Mouse (Mus musculus): ENCODE results near the gene Ldhal6b.
"Not testable (repeated sequence)": the region's sequence is repeated elsewhere in the genome, so short reads cannot be mapped to it uniquely, and the experiment has no call there.

Ldhal6b gene

DNA sequence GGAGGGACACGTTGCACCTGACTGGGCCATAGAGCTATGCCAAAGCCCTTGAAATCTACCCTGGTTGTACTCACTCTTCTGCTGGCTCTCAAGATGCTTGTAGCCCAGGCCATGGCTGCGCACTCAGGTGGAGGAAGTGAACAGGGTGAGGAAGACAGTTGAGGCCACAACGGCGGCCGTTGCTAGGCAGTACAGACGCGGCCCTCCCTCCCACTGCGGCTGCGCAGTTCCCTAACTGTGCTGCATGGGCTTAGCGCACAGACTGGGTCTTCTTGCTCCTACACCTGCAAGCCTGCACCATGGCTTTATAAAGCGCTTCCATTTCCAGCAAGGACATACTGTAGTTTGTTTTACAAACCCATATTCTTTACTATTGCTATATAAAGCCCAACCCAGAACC is at the start of gene Ldhal6b:
TSS of gene Ldhal6b (minus strand) at position 223 of the 400 bp plus-strand sequence.
- no peak for DNase-seq (ENCODE audit: low spot score in 2 of 2)

DNA sequence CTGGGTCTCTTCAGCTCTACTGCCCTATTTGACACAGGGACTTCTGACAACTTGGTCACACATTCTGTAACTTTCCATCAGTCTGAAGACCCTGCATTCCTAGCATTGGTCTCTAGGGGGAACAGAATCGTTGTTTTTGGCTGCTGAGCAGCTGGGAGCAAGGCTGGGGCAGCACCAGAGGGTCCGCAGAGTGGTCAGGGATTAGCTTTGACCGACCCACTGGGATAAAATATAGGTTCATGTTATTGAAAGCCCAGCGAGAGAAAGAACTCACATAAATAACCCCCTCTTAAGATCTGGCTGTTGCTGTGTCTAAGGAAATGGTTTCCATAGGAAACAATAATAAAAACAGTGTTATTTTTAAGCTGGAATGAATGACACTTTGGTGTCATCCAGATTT is 48.6 kb upstream of the Ldhal6b start:
- DNase-seq (ENCODE audit: low spot score in 2 of 2) = no peak

DNA sequence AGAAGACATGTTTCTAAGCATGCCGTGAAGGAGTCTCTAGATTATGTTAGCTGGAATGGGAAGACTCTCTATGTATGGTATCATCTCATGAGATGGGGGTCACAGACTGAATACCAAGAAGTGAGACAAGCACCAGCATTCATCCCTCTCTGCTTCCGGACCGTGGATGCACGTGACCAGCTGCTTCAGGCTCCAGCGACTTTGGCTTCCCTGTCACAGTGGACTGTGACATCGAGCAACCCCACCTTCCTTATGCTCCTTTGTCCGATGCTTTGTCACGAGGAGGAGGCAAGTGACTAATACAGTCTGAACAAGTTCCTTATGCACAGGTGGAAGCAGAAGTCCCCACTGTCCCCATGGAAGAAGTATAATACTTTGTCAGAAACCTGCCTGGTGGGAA is 48.2 kb upstream of the Ldhal6b start:
- DNase-seq (ENCODE audit: low spot score in 2 of 2) = no peak

DNA sequence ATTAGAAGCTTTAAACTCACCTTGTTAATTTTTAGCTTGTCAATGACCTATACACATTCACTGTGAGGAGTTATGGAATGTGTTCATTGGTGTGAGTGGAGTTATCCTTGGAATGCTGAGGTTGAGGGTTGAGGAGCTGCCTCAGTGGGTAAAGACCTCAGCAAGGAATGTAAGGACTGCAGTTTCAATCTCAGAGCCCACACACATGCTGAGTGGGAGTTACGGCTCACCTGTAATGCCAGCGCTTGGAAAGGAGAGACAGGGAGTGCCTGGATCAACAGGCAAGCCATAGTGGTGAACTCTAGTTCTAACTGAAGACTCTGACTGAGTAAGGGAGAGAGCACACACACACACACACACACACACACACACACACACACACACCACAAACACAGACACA is 45.3 kb upstream of the Ldhal6b start:
- DNase-seq (ENCODE audit: low spot score in 2 of 2) = no peak

DNA sequence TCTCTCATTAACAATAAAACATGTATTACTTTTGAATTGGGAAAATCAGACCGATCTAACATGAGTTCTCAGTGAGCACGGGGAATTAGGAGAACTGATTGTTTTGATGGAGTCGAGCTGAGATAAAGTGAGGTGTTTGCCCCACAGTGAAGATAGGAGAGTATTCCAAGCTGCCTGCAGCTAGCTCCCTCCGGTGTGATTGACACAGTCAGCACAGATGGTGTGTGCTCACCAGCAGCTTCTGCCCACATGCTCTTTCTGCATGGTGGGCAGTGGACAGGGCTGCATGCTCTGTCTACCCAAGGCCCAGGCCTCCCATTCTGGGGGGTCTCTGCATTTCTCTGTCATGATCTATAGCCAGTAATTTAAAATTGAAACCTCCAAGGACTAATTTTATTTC is 35.1 kb upstream of the Ldhal6b start:
- no peak for DNase-seq (ENCODE audit: low spot score in 2 of 2)

DNA sequence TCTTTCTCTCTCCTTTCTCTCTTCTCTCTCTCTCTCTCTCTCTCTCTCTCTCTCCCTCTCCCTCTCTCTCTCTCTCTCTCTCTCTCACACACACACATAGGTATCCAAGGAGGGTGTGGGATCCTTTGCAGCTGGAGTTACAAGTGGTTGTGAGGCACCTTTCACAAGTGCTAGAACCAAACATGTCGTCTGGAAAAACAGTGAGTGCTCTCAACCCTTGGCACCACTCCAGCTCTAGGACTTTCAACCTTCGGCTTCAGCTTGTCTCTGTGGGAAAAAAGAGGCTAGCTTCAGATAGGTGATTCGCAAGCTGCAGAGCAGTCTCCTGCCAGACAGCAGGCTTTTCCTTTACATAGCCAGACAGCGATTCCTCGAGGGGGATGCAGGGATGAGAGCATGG is 25.2 kb upstream of the Ldhal6b start:
- no peak for DNase-seq (ENCODE audit: low spot score in 2 of 2)

DNA sequence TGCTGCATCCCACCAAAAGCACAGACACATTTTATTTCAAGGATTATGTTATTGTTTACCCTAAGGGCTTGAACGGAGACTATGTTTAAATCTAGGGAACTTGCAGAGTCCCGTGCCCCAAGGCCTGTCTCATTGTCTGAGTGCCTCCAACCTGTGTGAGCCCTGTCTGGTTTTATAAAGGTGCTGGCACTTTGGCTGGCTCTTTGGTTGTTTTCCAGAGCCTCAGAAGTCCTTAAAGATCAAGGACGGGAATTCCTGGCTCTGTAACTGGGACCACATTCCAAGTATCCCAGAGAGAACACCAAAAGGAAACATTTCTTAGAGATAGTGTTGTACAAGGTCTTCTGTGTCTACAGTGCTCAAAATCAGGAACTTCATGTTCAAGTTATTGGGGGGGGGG is 24.7 kb upstream of the Ldhal6b start:
- DNase-seq (ENCODE audit: low spot score in 2 of 2) = no peak

DNA sequence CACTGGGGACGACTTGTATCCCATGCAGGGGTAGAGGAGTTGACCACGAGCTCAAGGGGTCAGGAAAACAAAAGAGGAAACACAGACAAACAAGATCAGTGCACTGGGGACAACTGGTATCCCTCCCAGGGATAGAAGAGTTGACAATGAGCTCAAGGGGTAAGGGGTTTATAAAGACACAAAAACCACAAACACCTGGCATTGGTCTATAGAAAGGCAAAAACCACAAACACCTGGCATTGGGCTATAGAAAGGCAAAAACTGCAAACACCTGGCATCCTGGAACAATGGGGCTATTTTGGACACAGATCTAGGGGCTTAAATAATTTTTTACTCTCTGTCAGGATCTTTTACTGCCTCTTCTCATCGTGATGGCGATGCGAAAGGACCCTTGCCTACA is 23.8 kb upstream of the Ldhal6b start:
- DNase-seq (ENCODE audit: low spot score in 2 of 2) = not testable (repeated sequence)

DNA sequence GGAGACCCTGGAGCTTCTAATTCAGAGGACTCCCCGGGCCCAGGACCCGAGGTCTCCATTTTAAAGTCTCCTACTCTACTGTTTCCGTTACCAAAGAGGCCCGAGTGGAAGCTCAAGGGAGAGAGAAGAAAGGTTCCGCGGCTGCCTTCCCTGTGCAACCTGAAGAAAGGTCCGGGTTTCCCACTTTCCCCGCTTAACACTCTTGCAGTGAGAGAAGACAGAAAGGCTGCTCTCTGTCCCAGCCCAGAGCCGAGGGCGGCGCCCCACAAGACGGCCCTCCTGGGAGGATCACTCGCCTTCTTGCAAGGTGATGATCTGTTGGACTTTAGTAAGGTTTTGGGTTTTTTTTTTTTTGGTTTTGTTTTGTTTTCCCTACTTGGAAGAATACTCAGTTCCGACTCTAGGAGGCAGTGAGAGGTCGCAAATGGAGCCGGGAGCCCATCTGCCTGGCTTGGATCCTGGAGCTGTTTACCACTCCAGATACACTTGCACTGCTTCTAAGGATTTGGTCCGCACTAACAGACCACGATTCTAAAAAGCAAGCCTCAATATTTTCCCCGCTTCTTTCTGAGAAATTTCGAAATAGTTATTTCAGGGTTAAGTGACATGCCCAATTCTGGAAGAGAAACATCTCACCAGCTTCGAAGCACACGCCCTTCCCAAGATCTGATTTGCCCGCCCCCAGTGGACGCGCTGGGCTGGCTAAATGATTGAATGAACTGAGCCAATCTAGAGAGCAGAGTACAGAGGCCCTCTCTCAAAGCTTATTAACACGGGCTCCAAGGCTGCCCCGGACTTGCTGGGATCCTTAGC is 21.8 kb upstream of the Ldhal6b start, which contains the start of gene Tmem242:
TSS of gene Tmem242 (minus strand) at position 101 of the 813 bp plus-strand sequence.
- peak; percentile 72 to 87 for DNase-seq (ENCODE audit: low spot score in 2 of 2)

DNA sequence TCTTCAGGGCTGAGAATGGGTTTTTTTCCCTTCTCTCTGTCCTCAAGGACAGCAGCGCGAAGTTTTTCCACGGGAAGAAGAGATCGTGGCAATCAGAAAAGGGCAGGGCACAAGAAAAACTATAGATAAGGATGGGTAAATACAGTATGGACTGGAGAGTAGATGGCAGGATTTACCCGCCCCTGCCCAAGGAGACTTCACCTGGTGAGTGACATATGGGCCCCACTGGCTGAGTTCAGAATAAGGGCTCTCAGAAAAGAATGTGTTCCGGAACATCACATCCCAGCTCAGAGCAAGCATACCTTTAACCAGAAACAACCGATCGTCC is 21.2 kb upstream of the Ldhal6b start:
- no peak for DNase-seq (ENCODE audit: low spot score in 2 of 2)

DNA sequence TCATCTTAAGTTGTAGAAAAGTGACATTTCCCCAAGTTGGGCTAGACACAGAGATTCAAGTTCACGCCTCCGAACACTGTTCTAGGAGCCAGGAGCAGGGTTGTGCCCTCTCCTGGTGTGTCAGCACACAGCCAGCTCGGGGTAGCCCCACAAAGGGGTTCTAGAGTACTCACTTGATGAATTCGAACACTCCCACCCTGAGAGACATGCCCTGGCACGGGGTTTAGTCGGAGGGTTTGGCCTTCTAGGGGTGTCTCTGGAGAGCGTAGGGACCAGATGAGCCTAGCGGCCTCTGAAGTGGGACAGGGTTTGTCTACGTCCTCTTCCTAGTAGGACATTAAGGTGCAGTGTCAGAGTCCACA is 11.2 kb upstream of the Ldhal6b start:
- DNase-seq (ENCODE audit: low spot score in 2 of 2) = no peak

DNA sequence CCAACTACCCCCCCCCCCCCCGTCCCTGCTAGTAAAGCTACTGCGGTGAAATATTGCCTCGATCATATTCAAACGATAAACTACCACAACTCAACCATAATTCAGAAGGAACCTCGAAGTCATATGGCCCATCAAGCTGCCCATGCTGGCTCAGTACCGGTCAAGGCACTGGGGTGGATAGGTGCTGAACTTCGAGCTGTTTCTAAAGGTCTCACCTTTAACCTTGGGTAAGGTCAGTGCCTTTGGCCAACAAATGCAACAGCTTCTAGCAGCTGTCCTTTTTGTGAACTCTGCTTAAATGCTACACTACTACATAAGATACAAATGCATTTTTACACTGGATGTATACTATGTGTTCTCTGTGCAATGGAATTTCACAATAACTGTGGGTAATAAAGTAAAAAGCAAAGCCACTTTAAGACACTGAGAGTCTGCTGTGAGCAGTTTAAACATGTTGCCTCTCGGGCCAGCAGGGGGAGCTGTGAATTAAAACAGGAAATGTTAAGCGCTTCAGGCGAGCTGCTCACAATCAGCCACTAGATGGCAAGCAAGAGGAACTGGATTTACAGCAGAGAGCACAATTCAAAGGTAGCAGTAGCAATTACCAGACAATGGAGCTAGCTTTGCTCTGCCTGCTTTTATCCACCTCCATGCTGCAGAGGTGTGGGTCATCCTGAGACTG is 10.7 kb upstream of the Ldhal6b start:
- peak; percentile 76 to 89 for DNase-seq (ENCODE audit: low spot score in 2 of 2)

DNA sequence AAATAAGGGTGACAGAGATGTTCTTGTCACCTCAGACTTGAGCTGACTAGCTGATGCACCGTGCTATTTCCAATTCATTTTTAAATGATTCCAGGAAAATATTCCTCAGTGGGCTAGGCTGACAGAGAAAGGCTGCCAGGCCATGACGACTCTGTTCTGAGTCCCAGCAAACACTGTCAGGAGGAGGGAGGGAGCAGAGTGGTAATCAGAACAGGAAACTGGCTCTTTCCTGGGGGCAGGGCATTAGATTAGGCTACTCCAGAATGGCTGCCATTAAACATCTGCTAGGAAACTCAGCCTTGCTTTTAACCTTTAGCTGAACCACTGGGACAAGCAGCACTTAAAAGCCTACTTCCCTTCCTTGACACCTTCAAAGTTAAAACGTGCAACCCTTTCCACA is 6.6 kb upstream of the Ldhal6b start:
- DNase-seq (ENCODE audit: low spot score in 2 of 2) = no peak

DNA sequence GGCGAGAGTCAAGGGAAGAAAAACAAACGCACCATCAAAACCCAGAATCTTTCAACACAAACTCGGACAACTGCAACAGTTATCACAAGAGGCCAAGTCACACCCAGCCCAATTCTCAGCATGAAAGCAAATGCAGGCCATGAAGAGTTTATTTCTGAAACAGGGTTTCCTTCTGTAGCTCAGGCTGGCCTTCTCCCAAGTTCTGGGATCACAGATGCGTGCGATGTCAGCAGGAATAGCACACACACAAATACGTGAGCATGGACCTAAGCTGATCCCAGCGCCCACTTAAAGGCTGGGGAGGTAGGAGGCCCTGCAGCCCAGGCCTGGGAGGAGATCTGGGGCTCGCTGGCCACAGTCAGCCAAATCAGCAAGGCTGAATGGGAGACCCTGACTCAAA is 5.6 kb upstream of the Ldhal6b start:
- no peak for DNase-seq (ENCODE audit: low spot score in 2 of 2)

DNA sequence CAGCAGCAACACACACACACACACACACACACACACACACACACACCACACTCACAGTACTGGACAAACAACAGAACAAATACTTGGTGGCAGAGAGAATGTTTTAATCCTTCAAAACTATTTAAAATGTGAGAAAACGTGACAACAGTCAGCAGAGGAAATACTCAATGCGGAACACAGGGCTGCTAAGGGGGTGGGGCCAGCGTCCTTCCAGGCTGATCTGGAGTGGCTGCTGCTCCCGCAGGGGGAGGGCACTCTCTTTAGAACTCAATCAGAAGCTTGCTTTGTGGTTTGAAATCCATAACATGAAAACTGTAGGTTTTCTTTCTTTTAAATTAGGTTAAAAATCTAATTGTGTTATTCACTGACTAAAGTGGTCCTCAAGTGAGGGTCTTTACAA is 3.3 kb upstream of the Ldhal6b start:
- no peak for DNase-seq (ENCODE audit: low spot score in 2 of 2)

DNA sequence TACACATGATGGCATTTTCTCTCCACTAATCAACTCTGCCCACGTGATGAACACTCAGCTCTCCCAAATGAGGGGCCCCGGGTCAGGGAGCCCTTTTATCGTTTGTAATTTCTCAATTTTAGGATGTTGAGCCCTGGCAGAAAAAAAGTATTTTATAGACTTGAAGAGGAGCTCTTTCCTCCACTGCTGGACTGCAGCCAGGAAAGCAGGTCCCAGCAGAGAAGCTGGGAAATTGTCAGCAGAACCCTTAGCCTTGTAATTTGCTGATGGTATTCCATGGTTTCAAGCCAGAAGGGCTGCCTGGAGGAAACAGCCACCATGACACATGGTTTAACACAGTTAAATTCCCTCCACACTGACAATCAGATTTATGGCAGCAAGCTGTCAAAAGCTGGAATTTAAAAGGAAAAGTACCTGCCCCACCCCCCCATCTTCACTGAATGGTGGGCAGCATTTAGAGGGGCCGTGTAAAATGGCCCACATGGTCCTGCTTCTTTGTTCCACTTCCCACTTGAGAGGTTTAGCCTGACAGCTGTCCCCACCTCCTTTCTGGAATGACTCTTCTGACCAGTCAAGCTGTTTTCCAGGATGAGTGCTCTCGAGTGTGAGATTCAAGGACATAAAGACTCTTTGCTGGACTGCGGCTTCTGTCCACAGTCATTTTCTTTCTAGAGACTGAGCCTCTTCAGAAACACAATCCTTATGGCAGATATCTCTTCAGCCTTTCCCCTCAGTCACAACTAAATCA is 1.4 kb upstream of the Ldhal6b start:
- no peak for DNase-seq (ENCODE audit: low spot score in 2 of 2)

DNA sequence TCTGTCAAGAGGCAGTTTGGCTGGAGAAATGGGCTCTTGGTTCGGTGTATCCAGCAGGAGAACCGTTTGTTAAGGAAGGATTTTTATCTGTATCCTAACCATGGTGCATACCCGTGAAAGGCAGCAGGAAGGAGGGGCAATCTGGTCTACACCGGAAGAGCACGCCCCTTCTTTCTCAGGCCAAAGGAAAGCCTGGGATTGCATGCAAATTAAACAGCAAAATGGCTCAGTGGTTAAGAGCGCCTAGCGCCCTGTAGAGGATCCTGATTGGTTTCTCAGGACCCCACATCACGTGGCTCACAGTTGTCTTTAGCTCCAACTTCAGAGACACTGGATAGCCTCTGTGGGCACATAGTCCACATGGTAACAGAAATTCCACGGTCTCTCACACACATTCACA is 489 bp upstream of the Ldhal6b start:
- no peak for DNase-seq (ENCODE audit: low spot score in 2 of 2)

DNA sequence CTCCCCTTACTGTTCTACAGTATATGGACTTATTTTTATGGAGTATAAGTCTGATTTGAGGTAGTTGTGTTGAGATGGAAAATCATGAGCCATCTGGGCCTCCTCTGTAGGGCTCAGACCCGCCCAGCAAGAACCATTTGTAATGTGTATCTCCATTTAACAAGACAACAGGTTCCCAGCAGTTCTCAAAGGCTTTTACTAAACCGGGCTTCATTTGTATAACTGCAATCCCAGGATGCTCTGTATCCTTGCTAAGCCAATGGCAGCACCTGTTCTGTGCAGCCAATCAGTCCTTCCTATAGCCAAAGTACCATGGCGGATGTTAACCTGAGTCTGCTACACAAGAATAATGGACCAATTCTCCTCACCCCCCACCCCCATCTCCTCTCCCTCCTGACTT is 2.0 kb downstream of the Ldhal6b start:
- DNase-seq (ENCODE audit: low spot score in 2 of 2) = no peak

DNA sequence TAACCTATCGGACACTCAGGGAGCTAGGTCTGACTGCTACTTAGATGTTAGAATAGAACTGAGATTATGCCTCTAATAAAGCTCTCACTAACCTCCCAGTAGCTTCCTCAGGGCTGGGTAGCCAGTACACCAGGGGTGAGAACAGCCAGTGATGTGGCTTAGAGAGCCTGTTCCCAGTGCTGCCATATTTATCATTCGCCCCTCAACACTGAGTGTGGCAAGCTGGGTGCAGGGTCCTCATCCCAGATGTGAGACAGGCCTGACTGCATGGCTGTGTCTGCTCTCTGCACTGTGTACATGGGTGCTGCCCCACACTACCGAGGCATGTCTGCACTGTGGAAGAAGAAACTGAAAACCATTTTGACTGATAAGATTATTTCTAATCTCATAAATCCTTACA is 4.5 kb downstream of the Ldhal6b start:
- no peak for DNase-seq (ENCODE audit: low spot score in 2 of 2)

DNA sequence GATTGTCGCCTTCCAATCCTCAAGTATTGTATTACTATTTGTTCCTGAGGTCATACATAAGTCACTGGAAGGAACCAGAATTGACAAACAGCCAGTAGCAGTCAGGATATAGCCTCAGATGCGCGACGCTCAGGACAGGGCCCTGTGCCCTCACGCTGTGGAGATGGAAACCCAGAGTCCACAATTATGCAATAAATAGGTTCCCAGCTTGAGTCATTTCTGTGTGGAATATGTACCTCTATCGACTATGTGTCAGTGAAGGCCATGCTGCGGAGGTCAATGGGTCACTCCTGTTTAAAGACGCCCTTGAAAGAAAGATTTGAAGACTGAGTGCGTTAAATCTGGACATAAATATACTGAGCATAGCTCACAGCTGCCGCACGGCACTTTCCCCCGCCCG is 5.2 kb downstream of the Ldhal6b start:
- no peak for DNase-seq (ENCODE audit: low spot score in 2 of 2)

DNA sequence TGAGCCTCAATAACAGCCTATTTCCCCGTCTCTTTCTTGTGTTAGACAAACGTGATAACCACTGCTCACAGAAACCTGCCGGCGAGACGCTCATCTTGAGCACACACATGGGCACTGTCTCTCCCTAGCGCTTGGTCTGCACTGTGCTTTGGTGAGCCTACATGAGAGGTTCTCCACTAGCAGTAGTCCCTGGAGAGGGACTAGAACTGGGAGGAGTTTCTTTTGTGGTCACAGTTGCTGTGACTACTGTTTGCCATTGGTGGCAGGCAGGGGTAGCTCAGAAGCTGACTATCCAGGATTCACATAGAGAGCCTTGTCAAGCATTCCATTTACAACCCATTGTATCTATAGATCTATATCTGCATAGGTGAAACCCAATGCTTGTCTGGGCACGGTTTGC is 5.8 kb downstream of the Ldhal6b start:
- no peak for DNase-seq (ENCODE audit: low spot score in 2 of 2)

DNA sequence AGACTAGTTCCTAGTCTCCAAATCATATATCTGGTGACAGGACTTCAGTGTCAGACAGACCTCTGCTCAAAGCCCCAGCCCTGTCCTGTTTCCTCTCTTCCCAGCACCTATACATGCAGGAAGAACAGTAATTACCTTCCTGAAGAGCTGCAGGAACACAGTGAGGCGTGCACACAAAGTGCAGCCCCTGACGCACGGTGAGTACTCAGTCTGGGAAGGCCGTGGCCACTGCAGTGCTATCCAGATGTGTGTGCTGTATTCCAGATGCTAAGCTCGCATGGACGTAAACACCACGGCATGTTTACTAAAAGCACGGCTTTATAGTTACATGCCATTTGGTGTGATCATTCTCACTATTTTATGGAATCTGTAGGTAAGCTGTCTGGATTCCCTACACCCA is 6.3 kb downstream of the Ldhal6b start:
- no peak for DNase-seq (ENCODE audit: low spot score in 2 of 2)

DNA sequence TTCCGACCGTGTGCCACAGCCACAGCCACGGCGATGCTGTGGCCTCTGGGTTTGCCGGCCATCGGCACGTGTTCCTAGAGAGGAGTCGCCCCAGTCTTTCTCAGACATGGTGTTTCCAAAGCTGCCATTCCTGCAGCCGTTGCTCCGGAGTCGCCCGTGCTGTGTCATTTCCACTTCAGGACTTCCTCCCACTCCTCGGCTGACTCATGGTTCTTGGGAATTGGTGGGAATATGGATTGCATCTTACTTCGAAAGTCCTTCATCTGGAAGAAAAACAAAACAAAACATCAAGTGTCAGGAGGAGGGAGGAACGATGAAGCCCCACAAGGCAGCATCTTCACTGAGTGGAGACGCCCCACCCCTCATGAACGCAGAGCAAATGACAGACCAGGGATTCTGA is 7.4 kb downstream of the Ldhal6b start:
- no peak for DNase-seq (ENCODE audit: low spot score in 2 of 2)
